Mouse (Mus musculus) liver, embryonic 14.5 days (tissue): ENCODE measurements around the gene Cpne5.

Experiments
- CTCF ChIP-seq: IDR thresholded peaks from 2 replicates; pipeline ENCODE4 v1.5.1; 2016; ENCODE audit warnings: antibody characterized with exemption, low read depth, control low read depth
- EP300 ChIP-seq: IDR thresholded peaks from 2 replicates; pipeline ENCODE4 v1.6.1; 2016; ENCODE audit warnings: antibody characterized with exemption, low read depth

DNA sequence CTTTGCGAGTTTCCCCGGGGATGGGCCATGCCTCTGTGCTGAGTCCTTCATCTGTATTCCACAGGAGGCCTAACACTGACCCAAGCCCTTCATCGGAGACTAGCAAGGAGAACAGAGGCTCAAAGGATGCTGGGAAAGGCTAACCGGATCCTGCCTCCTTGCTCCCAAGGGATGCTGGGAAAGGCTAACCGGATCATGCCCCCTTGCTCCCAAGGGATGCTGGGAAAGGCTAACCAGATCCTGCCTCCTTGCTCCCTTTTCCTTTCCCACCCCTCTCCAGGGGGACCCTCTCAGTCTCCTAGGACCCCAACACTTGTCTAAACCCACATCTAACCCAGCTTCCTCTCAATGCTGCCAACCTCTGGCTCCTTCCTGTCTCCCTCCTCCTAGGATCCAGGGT, 78.6 kb downstream of the Cpne5 start:
- TF ChIP-seq EP300 (no peak), CTCF (no peak)
